Mouse (Mus musculus): ENCODE measurements around the gene Nkiras2.
A peak's percentile ranks its signal among the peaks of the same experiment; 100 is the strongest.
"Not testable (repeated sequence)": the region's sequence is repeated elsewhere in the genome, so short reads cannot be mapped to it uniquely, and the experiment has no call there.

Gene Nkiras2

GRCm38 (mm10) chr11:100618761-100619484, at the start of gene Nkiras2:
TSS of gene Nkiras2 (plus strand) at chr11:100619244.
- DNase-seq (ENCODE audit: extremely low spot score, low spot score), result peak; percentile 72

GRCm38 (mm10) chr11:100569789-100570188, 49.3 kb upstream of the Nkiras2 start:
- DNase-seq (ENCODE audit: extremely low spot score, low spot score), result no peak

GRCm38 (mm10) chr11:100570430-100571201, 48.4 kb upstream of the Nkiras2 start:
- peak; percentile 79 for DNase-seq (ENCODE audit: extremely low spot score, low spot score)

- no peak for DNase-seq (ENCODE audit: extremely low spot score, low spot score)
Observed at GRCm38 (mm10) chr11:100571202-100571567, 47.9 kb upstream of the Nkiras2 start.

- DNase-seq (ENCODE audit: extremely low spot score, low spot score), result no peak
Observed at GRCm38 (mm10) chr11:100574188-100574587, 44.9 kb upstream of the Nkiras2 start.

- peak; percentile 59 for DNase-seq (ENCODE audit: extremely low spot score, low spot score)
Observed at GRCm38 (mm10) chr11:100574708-100575483, 44.1 kb upstream of the Nkiras2 start, which contains the start of gene Cnp. TSS of gene Cnp (plus strand) at chr11:100574904.

- no peak for DNase-seq (ENCODE audit: extremely low spot score, low spot score)
Observed at GRCm38 (mm10) chr11:100575484-100575855, 43.6 kb upstream of the Nkiras2 start.

GRCm38 (mm10) chr11:100576256-100576655, 42.8 kb upstream of the Nkiras2 start:
- DNase-seq (ENCODE audit: extremely low spot score, low spot score), result no peak

GRCm38 (mm10) chr11:100577852-100578599, 41.0 kb upstream of the Nkiras2 start:
- DNase-seq (ENCODE audit: extremely low spot score, low spot score), result no peak

- no peak for DNase-seq (ENCODE audit: extremely low spot score, low spot score)
Observed at GRCm38 (mm10) chr11:100579116-100579799, 39.8 kb upstream of the Nkiras2 start.

- DNase-seq (ENCODE audit: extremely low spot score, low spot score), result no peak
Observed at GRCm38 (mm10) chr11:100580275-100580674, 38.8 kb upstream of the Nkiras2 start.

GRCm38 (mm10) chr11:100581756-100582155, 37.3 kb upstream of the Nkiras2 start:
- no peak for DNase-seq (ENCODE audit: extremely low spot score, low spot score)

GRCm38 (mm10) chr11:100582413-100582812, 36.6 kb upstream of the Nkiras2 start:
- not testable (repeated sequence) for DNase-seq (ENCODE audit: extremely low spot score, low spot score)

- DNase-seq (ENCODE audit: extremely low spot score, low spot score), result no peak
Observed at GRCm38 (mm10) chr11:100582836-100583235, 36.2 kb upstream of the Nkiras2 start.

GRCm38 (mm10) chr11:100584561-100584961, 34.5 kb upstream of the Nkiras2 start:
- no peak for DNase-seq (ENCODE audit: extremely low spot score, low spot score)

- DNase-seq (ENCODE audit: extremely low spot score, low spot score), result no peak
Observed at GRCm38 (mm10) chr11:100585148-100585547, 33.9 kb upstream of the Nkiras2 start.

GRCm38 (mm10) chr11:100588462-100588861, 30.6 kb upstream of the Nkiras2 start:
- DNase-seq (ENCODE audit: extremely low spot score, low spot score), result no peak

GRCm38 (mm10) chr11:100592346-100593046, 26.5 kb upstream of the Nkiras2 start:
- no peak for DNase-seq (ENCODE audit: extremely low spot score, low spot score)

GRCm38 (mm10) chr11:100594608-100595007, 24.4 kb upstream of the Nkiras2 start:
- no peak for DNase-seq (ENCODE audit: extremely low spot score, low spot score)

GRCm38 (mm10) chr11:100595533-100595932, 23.5 kb upstream of the Nkiras2 start:
- no peak for DNase-seq (ENCODE audit: extremely low spot score, low spot score)
